Mouse (Mus musculus): Measurements from ENCODE around the gene Ildr2.
A peak's percentile ranks its signal among the peaks of the same experiment; 100 is the strongest.

The Ildr2 gene

GRCm38 (mm10) chr1:166283451-166283850 lies 29.5 kb downstream of the Ildr2 start:
- DNase-seq (ENCODE audit: low spot score in 2 of 2) = no peak

GRCm38 (mm10) chr1:166284390-166284789 lies 30.5 kb downstream of the Ildr2 start:
- DNase-seq (ENCODE audit: low spot score in 2 of 2) = no peak

GRCm38 (mm10) chr1:166286231-166286630 lies 32.3 kb downstream of the Ildr2 start:
- DNase-seq (ENCODE audit: low spot score in 2 of 2) = no peak

- no peak for DNase-seq (ENCODE audit: low spot score in 2 of 2)
Measured at GRCm38 (mm10) chr1:166290562-166290961, 36.6 kb downstream of the Ildr2 start.

DNA sequence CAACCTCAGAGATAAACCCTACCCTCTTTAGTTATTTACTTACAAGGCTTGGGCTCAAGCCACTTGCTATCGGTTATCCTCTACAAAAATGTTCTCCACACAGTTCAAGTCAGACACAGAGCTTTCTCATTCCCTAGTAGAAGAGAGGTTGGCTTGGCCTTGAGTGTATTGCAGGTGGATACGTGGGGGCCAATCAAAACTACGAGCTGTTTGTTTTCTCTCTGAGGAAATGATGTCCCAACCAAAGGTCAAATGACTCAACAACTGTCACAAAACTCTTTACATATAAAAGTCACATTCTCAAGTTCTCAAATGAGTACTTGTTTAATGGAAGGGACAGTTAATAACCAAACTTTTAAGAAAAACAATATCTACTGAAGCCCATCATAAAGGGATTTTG lies 39.1 kb downstream of the Ildr2 start:
- DNase-seq (ENCODE audit: low spot score in 2 of 2) = no peak

DNA sequence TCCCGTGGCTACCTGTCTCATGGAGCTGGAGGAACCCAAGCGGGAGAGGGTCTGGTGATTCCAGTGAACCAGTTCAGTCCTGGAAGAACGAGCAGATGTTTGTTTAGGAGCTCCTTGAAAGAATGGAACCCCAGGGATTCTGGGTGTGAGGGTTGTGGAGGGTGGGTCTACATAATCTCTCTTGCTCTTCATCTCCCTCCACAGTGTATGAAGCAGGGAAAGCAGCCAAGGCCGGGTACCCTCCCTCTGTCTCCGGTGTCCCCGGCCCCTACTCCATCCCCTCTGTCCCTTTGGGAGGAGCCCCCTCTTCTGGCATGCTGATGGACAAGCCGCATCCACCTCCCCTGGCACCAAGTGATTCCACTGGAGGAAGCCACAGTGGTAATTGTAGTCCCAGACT lies 41.6 kb downstream of the Ildr2 start:
- no peak for DNase-seq (ENCODE audit: low spot score in 2 of 2)

GRCm38 (mm10) chr1:166296371-166296770 lies 42.4 kb downstream of the Ildr2 start:
- no peak for DNase-seq (ENCODE audit: low spot score in 2 of 2)

- no peak for DNase-seq (ENCODE audit: low spot score in 2 of 2)
Measured at GRCm38 (mm10) chr1:166296971-166297370, 43.0 kb downstream of the Ildr2 start.

GRCm38 (mm10) chr1:166297499-166298111 lies 43.7 kb downstream of the Ildr2 start:
- DNase-seq (ENCODE audit: low spot score in 2 of 2) = no peak

DNA sequence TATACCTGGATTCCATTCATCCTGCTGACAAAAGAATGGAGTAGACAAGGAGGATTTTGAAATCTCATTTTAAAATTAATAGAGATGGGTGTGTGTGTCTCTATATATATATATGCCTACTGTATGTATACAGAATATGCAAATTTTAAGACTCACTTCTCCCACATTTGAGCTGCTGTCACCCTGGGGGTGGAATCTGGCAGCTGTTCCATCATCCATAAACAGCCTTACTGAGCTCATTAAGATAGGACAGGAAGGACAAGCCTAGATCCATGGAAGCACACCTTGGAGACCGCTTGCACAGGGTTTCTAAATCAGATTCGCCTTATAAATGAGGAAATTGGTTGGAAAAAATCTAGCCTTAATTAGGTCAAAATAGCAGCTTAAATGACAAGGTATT lies 44.9 kb downstream of the Ildr2 start:
- DNase-seq (ENCODE audit: low spot score in 2 of 2) = no peak

DNA sequence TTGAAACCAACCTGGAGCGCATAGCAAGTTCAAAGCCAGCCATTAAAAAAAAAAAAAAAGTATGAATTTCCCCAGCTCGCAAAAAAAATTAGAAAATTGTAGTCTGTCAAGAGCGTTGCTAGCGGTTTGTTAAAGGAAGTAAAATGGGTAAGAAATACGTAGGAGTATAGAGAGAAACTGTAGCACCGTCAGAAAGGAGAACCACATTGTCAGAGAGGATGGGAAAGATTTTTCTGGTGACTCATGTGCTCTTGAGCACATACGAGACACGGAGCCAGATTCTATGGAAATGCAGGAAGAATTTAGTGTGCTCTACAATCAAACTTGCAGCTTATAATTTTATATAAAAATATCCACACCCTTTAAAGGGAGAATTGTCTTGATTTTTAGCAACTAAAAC lies 45.9 kb downstream of the Ildr2 start:
- DNase-seq (ENCODE audit: low spot score in 2 of 2) = no peak

- DNase-seq (ENCODE audit: low spot score in 2 of 2) = no peak
Measured at GRCm38 (mm10) chr1:166300526-166300925, 46.6 kb downstream of the Ildr2 start.

GRCm38 (mm10) chr1:166304352-166305240 lies 50.7 kb downstream of the Ildr2 start:
- no peak for DNase-seq (ENCODE audit: low spot score in 2 of 2)

DNA sequence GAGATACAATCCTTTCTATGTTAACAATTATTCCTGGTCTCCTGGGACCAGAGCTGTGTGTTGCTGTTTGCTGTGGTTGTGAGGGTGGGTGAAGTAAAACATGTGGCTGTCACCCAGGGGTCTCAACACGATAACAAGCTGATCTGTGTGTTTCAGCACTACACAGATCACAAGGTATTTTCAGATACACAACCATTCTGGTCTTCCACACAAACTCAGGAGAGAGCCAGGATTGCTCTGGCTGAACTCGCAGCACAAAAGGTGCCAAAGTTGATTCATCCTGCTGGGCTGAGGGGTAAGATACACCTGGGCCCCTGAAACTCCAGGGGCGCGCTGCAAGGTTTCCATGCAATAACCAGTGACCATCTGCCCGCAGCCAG lies 54.5 kb downstream of the Ildr2 start:
- no peak for DNase-seq (ENCODE audit: low spot score in 2 of 2)

DNA sequence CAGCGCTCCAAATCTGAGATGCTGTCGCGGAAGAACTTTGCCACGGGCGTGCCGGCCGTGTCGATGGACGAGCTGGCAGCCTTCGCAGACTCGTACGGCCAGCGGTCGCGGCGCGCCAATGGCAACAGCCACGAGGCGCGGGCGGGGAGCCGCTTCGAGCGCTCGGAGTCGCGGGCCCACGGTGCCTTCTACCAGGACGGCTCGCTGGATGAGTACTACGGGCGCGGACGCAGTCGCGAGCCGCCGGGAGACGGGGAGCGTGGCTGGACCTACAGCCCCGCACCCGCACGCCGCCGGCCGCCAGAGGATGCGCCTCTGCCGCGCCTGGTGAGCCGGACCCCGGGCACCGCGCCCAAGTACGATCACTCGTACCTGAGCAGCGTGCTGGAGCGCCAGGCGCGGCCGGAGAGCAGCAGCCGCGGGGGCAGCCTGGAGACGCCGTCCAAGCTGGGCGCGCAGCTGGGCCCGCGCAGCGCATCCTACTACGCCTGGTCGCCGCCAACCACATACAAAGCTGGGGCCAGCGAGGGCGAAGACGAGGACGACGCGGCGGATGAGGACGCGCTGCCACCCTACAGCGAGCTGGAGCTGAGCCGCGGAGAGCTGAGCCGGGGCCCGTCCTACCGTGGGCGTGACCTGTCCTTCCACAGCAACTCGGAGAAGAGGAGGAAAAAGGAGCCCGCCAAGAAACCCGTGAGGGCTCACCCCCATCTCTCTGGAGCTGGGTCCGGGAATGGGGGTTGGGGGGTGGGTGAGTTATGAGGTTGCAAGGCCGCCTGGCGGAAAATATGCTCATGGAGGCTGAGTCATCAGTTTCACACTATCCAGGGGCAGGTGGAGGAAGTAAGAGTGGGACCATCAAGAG lies 55.1 kb downstream of the Ildr2 start:
- no peak for DNase-seq (ENCODE audit: low spot score in 2 of 2)

GRCm38 (mm10) chr1:166311151-166311550 lies 57.2 kb downstream of the Ildr2 start:
- no peak for DNase-seq (ENCODE audit: low spot score in 2 of 2)

GRCm38 (mm10) chr1:166313637-166314036 lies 59.7 kb downstream of the Ildr2 start:
- DNase-seq (ENCODE audit: low spot score in 2 of 2) = no peak

DNA sequence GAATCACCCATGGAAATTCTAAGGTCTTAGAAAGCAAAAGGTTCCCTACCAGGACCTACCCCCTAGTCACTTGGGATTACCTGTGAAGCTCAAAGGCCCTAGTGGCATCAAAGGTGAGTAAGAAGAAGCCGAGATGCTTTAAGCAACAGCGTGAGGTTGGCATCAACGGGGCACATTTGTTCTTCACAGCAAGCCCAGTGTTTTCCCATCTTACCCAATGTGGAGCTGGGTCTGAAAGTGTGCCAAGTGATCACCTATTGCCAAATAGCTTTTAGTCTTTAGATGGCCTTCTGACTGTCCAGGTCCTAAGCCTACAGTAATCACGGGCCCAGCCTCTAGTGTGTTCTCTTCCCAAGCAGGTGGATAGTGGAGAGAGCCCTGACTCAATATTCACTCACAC lies 61.8 kb downstream of the Ildr2 start:
- no peak for DNase-seq (ENCODE audit: low spot score in 2 of 2)

DNA sequence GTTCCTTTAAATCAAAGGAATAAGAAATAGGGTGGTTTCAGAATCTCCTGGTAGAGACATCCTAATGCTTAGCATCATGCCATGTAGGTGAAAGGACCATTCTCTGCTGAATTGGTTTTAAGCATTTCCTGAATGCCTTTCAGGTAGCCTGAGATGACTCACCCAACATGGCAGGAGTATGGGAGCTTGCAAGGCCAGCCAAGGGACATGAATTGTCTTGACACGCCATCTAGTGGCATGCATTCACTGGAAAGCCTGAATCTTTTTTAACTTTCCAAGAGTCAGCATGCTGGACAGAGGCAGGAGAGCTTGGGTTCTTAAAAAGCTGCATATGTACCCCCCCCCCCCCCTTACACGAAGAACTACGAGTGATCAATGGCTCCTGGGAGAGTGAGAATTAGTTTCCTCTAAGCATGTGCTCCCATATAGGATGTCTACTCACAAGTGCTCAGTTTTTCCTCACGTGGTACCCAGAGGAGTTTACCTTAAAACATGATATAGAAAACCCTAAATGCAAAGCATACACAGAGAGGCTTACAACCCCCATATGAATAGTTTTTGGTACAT lies 65.3 kb downstream of the Ildr2 start:
- no peak for DNase-seq (ENCODE audit: low spot score in 2 of 2)

- no peak for DNase-seq (ENCODE audit: low spot score in 2 of 2)
Measured at GRCm38 (mm10) chr1:166326421-166326820, 72.5 kb downstream of the Ildr2 start.

GRCm38 (mm10) chr1:166330752-166331151 lies 76.8 kb downstream of the Ildr2 start:
- no peak for DNase-seq (ENCODE audit: low spot score in 2 of 2)

DNA sequence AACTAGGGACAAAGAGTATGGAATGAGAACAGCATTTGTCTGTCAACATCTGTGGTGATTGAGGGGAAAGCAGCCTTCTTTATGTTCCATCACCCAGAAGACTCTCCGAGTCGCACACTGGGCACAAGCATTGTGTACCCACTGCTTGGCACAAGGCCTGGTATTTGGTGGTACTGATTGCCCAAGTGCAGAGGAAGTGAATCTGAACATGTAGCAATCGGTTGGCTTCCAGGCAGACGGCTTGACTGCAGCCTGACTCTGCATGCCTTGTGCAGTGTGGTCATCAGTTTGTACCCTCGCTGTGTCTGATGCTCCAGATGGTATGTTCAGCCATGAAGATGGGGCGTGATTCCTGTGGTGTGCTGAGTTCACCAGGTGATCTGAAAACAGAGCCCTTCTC lies 85.2 kb downstream of the Ildr2 start:
- peak in 1 of 2 experiments; percentile 14 for DNase-seq (ENCODE audit: low spot score in 2 of 2)
